Mouse (Mus musculus): ENCODE data around the gene Dtd1. TPM values are rescaled to one million over a fixed set of nuclear protein-coding genes. Genes with fewer than 3 reads are reported as not detected.

The Dtd1 gene
- polyA plus RNA-seq, 1 experiment from 2014 or later: 51.0 TPM

DNA sequence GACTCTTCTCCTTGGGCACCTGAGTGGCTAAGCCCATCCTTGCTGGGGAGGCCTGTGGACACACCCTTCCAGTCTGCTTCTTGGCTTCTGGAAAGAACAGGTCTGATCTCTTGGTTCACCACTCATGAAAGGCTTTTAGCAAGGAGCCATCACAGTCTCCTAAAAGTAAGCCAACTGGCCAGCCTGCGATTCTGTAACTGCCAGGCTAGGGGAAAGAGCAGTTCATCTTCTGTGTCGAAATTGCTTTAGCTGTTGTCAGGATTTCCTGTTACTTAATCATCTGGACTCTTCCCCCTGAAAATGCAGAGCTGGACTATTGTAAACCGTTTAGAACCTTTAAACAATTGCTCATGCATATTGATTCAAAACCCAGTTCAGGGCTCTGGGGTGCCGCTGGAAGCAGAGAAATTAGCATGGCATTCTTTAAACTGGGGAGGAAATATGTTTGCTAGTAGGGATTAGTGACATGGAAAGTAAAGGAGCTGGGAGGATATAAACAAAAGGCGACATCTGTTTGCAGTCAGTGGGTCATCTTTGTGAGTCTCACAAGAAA is 120.8 kb downstream of the Dtd1 start:
- Histone ChIP-seq H3K4me3 (replicated peaks) (no peak overlapping the region), H3K9ac (no peak overlapping the region), H3K4me2 (replicated peaks) (no peak overlapping the region), H3K4me1 (replicated peaks) (0 out of 2 replicates have a peak, but pooled peaks cover 4% of the 10 kb centered on the region), H3K27ac (0 out of 2 replicates have a peak overlapping the region, but pooled peaks have one; percentile 27), H3K27me3 (replicated peaks) (no peaks in the 10 kb centered on the region), H3K36me3 (no peaks in the 10 kb centered on the region), H3K9me3 (no peaks in the 10 kb centered on the region)
- 29% methylated on average over 5 of the region's 5 CpGs for WGBS
- no peak for ATAC-seq

DNA sequence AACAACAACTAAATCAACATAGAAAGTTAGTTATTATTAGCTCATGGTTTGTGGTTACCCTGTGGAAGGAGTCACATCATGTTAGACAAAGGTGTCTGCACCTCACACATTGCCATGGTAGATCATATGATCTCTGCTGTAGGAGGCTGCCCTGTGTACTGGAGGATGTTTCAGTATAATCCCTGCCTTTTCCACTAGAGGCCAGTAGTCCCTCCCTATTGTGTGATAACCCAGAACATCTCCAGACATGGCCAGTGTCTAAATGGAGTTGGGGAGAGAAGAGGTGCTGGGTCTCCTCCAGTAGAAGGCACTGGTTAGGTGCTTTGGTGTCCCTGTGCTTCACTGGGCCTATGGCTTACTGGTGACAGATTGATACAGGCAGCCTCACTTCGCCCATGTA is 125.0 kb downstream of the Dtd1 start:
- H3K9ac ChIP-seq: no peak overlapping the region
- ATAC-seq: peak; percentile 49; the same call in 1 of the 2 replicates
- H3K4me1 ChIP-seq (replicated peaks): no peaks in the 10 kb centered on the region
- no peaks in the 10 kb centered on the region for H3K9me3 ChIP-seq
- H3K36me3 ChIP-seq: no peaks in the 10 kb centered on the region
- H3K27me3 ChIP-seq (replicated peaks): no peaks in the 10 kb centered on the region
- no peak overlapping the region for H3K4me3 ChIP-seq (replicated peaks)
- WGBS: 96% methylated on average over 1 of the region's 1 CpGs
- no peak overlapping the region for H3K4me2 ChIP-seq (replicated peaks)
- H3K27ac ChIP-seq: no peak overlapping the region

DNA sequence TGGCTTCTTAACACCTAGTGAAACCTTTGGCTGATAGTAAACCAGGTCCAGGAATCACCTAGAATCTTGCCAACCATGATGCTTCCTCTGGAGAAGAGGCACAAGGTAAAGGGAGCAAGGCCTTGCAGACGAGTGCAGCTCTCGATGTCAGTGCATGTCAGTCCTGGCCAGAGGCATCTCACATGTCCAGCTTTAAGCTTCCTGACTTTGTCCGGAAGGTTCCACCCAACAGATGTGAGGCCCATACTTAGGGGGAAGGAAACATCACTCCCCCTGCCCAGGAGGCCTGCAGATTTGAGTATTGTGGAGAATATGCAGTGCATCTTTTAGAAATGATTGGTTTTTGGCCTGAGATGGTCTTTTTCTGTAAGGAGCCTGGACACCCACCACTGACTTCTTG is 127.4 kb downstream of the Dtd1 start:
- H3K27me3 ChIP-seq (replicated peaks): no peaks in the 10 kb centered on the region
- no peak overlapping the region for H3K4me2 ChIP-seq (replicated peaks)
- H3K4me3 ChIP-seq (replicated peaks): no peak overlapping the region
- no peaks in the 10 kb centered on the region for H3K9me3 ChIP-seq
- 87% methylated on average over 3 of the region's 3 CpGs for WGBS
- ATAC-seq: no peak
- H3K36me3 ChIP-seq: no peaks in the 10 kb centered on the region
- no peak overlapping the region for H3K9ac ChIP-seq
- no peaks in the 10 kb centered on the region for H3K4me1 ChIP-seq (replicated peaks)
- H3K27ac ChIP-seq: no peak overlapping the region

DNA sequence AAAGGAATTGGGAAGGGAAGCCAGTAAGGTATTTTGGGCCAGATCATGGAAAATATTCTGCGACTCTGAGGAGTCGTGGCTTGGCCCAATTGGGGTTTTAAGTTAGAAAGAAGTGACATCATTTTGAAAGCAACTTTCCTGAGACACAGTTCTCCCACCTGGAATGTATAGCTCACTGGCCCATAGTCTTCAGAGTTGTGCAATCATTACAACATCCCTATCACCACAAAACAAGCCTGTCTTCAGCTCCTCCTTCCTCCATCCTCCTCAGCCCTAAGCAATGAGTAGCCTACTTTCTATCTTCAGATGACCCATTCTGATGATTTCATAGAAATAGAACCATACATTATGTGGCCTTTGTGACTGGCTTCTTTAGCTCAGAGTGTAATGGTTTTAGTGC is 130.1 kb downstream of the Dtd1 start:
- H3K27me3 ChIP-seq (replicated peaks): no peaks in the 10 kb centered on the region
- no peak overlapping the region for H3K4me2 ChIP-seq (replicated peaks)
- H3K4me3 ChIP-seq (replicated peaks): no peak overlapping the region
- H3K36me3 ChIP-seq: no peaks in the 10 kb centered on the region
- no peaks in the 10 kb centered on the region for H3K9me3 ChIP-seq
- 91% methylated on average over 2 of the region's 2 CpGs for WGBS
- no peak overlapping the region for H3K27ac ChIP-seq
- H3K4me1 ChIP-seq (replicated peaks): no peaks in the 10 kb centered on the region
- no peak for ATAC-seq
- no peak overlapping the region for H3K9ac ChIP-seq

DNA sequence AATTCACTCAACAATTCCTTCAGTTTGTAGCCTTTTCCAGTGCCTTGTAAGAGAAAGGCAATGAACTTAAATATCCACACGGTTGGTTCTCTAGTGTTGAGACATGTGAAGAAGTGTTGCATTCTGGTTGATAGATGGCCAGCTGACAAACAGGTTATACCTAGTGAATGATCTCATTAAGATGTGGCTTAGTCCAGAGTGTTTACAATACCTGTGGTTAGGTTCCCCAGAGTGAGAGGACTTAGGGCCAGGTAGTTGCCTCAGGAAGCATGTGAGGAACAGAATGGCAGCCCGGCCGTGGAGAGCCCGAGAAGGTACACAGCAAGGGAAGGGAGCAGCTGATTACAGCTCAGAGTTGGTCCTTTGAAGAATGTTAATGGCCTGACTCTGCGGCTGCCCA is 138.5 kb downstream of the Dtd1 start:
- Histone ChIP-seq H3K4me2 (replicated peaks) (no peak overlapping the region), H3K9ac (no peak overlapping the region), H3K36me3 (no peaks in the 10 kb centered on the region), H3K4me1 (replicated peaks) (no peaks in the 10 kb centered on the region), H3K27me3 (replicated peaks) (no peaks in the 10 kb centered on the region), H3K27ac (no peak overlapping the region), H3K9me3 (no peaks in the 10 kb centered on the region), H3K4me3 (replicated peaks) (no peak overlapping the region)
- 72% methylated on average over 5 of the region's 5 CpGs for WGBS
- no peak for ATAC-seq

DNA sequence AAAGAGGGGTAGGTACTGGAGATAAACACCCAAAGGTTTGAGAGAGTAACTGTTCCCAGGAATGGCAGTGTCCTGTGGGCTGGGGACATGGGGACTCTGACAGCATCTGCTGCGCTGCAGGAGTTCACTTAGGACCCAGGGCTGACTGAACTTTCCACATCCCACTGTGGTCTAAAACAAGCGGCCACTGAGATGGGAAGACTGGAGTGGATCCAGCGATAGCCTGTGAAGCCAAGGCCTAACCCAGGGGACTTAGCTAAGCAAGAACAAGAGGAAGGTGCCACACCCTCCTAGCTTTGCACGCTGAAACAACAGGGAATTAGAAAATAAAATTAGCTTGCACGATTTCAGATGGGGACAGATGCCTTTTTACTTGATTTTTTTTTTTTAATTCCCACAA is 138.9 kb downstream of the Dtd1 start:
- no peaks in the 10 kb centered on the region for H3K27me3 ChIP-seq (replicated peaks)
- H3K4me3 ChIP-seq (replicated peaks): no peak overlapping the region
- no peaks in the 10 kb centered on the region for H3K36me3 ChIP-seq
- no peak overlapping the region for H3K9ac ChIP-seq
- H3K4me2 ChIP-seq (replicated peaks): no peak overlapping the region
- 78% methylated on average over 5 of the region's 5 CpGs for WGBS
- no peak overlapping the region for H3K27ac ChIP-seq
- H3K4me1 ChIP-seq (replicated peaks): no peaks in the 10 kb centered on the region
- no peak for ATAC-seq
- no peaks in the 10 kb centered on the region for H3K9me3 ChIP-seq

DNA sequence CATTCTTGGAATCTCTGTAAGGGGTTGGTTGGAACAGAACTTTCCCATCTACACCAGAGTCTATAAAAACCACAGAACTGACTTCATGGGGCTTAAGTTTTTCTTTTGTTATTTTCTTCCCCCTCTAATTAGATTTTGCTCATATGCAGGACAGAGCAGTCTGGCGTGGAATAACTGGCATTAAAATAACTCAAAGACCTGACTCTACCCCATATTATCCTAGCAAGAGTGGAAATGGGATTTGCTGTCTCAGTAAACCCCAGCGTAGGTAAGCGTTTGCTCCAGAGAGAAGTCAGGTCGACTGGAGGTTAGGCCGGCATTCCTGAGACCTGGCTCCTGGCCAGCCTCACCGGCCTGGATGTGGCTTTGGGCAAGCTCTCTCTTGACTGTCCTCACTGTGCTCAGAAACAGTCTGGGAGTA is 140.9 kb downstream of the Dtd1 start:
- Histone ChIP-seq H3K4me3 (replicated peaks) (no peak overlapping the region), H3K9me3 (no peaks in the 10 kb centered on the region), H3K27ac (no peak overlapping the region), H3K9ac (no peak overlapping the region), H3K36me3 (no peaks in the 10 kb centered on the region), H3K4me1 (replicated peaks) (no peaks in the 10 kb centered on the region), H3K4me2 (replicated peaks) (no peak overlapping the region), H3K27me3 (replicated peaks) (no peaks in the 10 kb centered on the region)
- no peak for ATAC-seq
- 49% methylated on average over 6 of the region's 6 CpGs for WGBS

DNA sequence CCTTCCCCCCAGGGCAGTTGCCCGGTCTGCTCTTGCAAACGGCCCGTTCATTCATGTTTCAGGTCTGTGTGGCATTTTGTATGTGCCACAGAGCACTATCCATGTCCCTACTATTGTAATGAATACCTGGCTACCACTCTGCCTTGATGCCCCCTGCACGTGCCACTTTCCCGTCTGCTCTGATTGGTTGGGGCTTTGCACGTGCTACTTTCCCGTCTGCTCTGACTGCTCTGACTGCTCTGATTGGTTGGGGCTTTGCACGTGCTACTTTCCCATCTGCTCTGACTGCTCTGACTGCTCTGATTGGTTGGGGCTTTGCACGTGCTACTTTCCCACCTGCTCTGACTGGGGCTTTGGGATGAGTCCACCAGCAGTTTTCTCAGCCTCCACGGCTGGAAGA is 142.3 kb downstream of the Dtd1 start:
- Histone ChIP-seq H3K36me3 (no peaks in the 10 kb centered on the region), H3K4me3 (replicated peaks) (no peak overlapping the region), H3K4me2 (replicated peaks) (no peak overlapping the region), H3K27ac (no peak overlapping the region), H3K4me1 (replicated peaks) (no peaks in the 10 kb centered on the region), H3K9ac (no peak overlapping the region), H3K27me3 (replicated peaks) (no peaks in the 10 kb centered on the region), H3K9me3 (no peaks in the 10 kb centered on the region)
- 89% methylated on average over 10 of the region's 10 CpGs for WGBS
- ATAC-seq: no peak

DNA sequence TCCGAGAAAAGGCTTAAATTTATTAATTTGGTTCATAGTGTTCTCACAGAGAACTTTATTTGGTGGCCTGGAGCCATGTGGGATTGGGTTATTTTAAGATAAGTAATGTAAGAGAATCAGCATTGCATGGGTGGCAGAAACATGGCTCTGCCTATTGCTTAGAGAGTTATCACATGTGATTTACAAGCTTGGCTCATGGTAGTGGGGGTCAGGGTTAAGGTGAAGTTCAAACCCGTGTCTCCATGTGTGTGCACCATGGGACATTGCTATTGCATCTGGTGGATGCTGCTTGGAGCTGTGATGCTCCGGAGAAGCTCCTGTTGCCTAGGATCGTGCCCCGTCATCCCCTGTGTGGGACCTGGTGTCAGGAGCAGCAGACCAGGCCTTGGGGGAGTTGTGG is 143.6 kb downstream of the Dtd1 start:
- Histone ChIP-seq H3K27ac (no peak overlapping the region), H3K27me3 (replicated peaks) (no peaks in the 10 kb centered on the region), H3K4me1 (replicated peaks) (no peaks in the 10 kb centered on the region), H3K9me3 (no peaks in the 10 kb centered on the region), H3K4me3 (replicated peaks) (no peak overlapping the region), H3K4me2 (replicated peaks) (no peak overlapping the region), H3K36me3 (no peaks in the 10 kb centered on the region), H3K9ac (no peak overlapping the region)
- WGBS: 79% methylated on average over 5 of the region's 5 CpGs
- no peak for ATAC-seq

DNA sequence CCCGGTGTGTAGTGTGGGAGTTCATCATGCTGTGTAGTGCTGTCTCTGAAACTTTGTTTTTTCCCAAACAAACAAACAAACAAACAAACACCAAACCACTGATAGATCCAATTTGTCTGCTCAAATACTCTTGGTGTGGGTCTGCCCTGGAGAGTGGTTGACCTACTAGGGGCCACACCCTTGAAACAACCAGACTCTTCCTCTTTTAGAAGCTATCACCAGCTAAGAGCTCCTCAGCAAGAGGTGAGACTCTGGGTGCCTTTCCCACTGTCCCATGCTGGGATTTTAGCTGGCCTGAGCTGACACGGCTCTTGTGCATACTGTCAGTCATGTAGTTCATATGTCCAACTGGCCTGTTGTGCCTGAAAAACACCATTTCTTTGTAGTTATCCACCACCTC is 145.6 kb downstream of the Dtd1 start:
- Histone ChIP-seq H3K27me3 (replicated peaks) (no peaks in the 10 kb centered on the region), H3K4me3 (replicated peaks) (no peak overlapping the region), H3K27ac (no peak overlapping the region), H3K36me3 (no peaks in the 10 kb centered on the region), H3K9me3 (no peaks in the 10 kb centered on the region), H3K4me2 (replicated peaks) (no peak overlapping the region), H3K4me1 (replicated peaks) (no peaks in the 10 kb centered on the region), H3K9ac (no peak overlapping the region)
- 92% methylated on average over 2 of the region's 2 CpGs for WGBS
- ATAC-seq: no peak

DNA sequence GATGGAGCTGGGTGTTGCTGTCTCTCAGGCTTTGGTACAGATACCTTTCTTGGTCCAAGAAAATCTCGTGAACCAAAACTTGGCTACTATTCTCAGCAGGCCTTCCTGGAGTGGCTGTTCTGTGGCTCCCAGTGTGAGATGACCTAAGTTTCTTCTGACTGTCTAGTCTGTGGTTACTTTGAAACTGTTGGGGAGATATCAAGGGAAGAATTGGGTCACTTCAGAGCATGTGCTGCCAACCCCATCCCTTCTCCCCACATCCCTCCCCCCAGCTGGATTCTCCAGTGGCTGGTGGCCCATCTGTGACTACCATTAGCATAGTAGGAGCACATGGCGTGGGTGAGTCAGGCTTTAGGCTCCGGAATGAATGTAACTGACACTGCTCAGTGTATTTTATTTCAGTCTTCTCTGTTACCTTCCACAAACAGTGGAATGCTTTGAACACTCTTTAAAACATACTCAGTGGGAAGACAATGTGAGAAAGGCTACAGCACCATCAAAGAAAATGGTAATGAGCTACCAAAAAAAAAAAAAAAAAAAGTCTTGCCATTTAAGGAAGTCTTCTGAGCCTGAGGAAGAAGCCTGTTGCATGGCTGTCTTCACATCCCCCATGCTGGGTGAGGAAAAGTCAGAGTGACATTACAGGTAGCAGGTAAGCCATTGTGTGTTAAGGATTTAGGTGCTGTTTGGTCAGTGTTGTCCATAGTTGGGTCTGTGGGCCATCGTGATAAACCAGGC is 146.5 kb downstream of the Dtd1 start:
- H3K27ac ChIP-seq: no peak overlapping the region
- no peaks in the 10 kb centered on the region for H3K4me1 ChIP-seq (replicated peaks)
- H3K4me3 ChIP-seq (replicated peaks): no peak overlapping the region
- H3K9ac ChIP-seq: no peak overlapping the region
- ATAC-seq: no peak
- no peaks in the 10 kb centered on the region for H3K27me3 ChIP-seq (replicated peaks)
- 74% methylated on average over 4 of the region's 4 CpGs for WGBS
- H3K36me3 ChIP-seq: no peaks in the 10 kb centered on the region
- no peaks in the 10 kb centered on the region for H3K9me3 ChIP-seq
- H3K4me2 ChIP-seq (replicated peaks): no peak overlapping the region

DNA sequence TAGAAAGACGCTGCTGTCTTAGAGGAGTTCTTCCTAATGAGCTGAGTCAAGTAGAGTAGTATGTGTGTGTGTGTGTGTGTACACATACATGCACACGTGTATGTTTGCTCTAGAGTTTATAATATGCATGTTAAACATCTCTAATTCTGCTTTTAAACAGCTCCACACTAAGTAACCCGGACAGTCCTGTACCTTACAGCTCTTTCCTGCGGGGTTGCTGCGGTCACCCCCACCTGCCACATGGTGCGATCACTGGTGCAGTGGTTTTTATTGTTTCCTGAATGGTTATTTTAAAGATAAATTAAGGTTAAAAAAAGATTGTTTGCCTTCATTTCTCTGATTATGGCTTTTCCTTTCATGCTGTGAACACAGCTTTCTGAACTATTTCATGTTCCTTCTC is 153.9 kb downstream of the Dtd1 start:
- no peak for ATAC-seq
- H3K9me3 ChIP-seq: no peaks in the 10 kb centered on the region
- no peak overlapping the region for H3K4me3 ChIP-seq (replicated peaks)
- H3K4me1 ChIP-seq (replicated peaks): no peaks in the 10 kb centered on the region
- H3K27ac ChIP-seq: no peak overlapping the region
- H3K36me3 ChIP-seq: no peaks in the 10 kb centered on the region
- no peak overlapping the region for H3K9ac ChIP-seq
- 59% methylated on average over 6 of the region's 6 CpGs for WGBS
- no peaks in the 10 kb centered on the region for H3K27me3 ChIP-seq (replicated peaks)
- no peak overlapping the region for H3K4me2 ChIP-seq (replicated peaks)

DNA sequence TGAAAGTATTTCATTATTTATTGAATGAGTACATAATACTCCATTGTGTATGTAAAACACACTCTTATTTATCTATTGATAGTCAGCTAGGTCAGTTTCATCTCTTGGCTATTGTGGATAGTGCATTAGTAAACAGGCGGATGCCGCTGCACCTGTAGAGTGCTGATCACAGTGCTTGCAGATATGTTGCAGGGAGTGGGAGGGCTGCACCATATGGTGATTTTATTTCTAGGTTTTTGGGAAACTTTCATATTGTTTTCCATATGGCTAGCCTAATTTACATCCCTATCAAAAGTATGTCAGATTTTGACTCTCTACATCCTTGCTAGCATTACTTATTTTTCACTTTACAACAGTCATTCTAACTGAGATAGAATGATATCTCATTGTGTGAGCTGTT is 155.3 kb downstream of the Dtd1 start:
- Histone ChIP-seq H3K4me1 (replicated peaks) (no peaks in the 10 kb centered on the region), H3K36me3 (no peaks in the 10 kb centered on the region), H3K27me3 (replicated peaks) (no peaks in the 10 kb centered on the region), H3K9me3 (no peaks in the 10 kb centered on the region), H3K9ac (no peak overlapping the region), H3K4me3 (replicated peaks) (no peak overlapping the region), H3K27ac (no peak overlapping the region), H3K4me2 (replicated peaks) (no peak overlapping the region)
- ATAC-seq: no peak
- 92% methylated on average over 2 of the region's 2 CpGs for WGBS

Data from intestine, embryonic 15.5 days (tissue).